Mouse (Mus musculus) thymus, adult 2 months (tissue): ENCODE measurements around the gene BC037034. TPM values are rescaled to one million over a fixed set of nuclear protein-coding genes. Genes with fewer than 3 reads are reported as not detected.

Experiments
- DNase-seq: peaks from one replicate; pipeline ENCODE4 v3.0.0; 2021
- H3K27ac ChIP-seq: fragments of 200-500 bp; 2 replicates; pipeline ENCODE4 v1.5.1; 2012; ENCODE audit warnings: low read length, control low read depth; ENCODE audit not compliant: control insufficient read depth, insufficient read depth
- H3K27me3 ChIP-seq: fragments of 200-500 bp; 2 replicates; pipeline ENCODE4 v1.6.1; 2012; ENCODE audit warnings: mild to moderate bottlenecking, low read length, moderate library complexity, mixed read lengths; ENCODE audit not compliant: control insufficient read depth, insufficient read depth
- H3K36me3 ChIP-seq: fragments of 200-500 bp; 2 replicates; pipeline ENCODE4 v1.6.1; 2012; ENCODE audit warnings: mild to moderate bottlenecking, low read length, moderate library complexity; ENCODE audit not compliant: control insufficient read depth, insufficient read depth
- H3K4me1 ChIP-seq: fragments of 200-500 bp; replicated peaks from 2 replicates; pipeline ENCODE4 v1.6.1; 2012; ENCODE audit warnings: low read length; ENCODE audit not compliant: control insufficient read depth, insufficient read depth
- H3K4me3 ChIP-seq: fragments of 200-500 bp; 2 replicates; pipeline ENCODE4 v1.5.1; 2012; ENCODE audit warnings: mild to moderate bottlenecking, low read length, control low read depth, moderate library complexity; ENCODE audit not compliant: control insufficient read depth, insufficient read depth
- CTCF ChIP-seq: fragments of 200-500 bp; IDR thresholded peaks from 2 replicates; pipeline ENCODE4 v1.5.1; 2012; ENCODE audit warnings: mild to moderate bottlenecking, control low read depth, low read length, moderate library complexity, borderline replicate concordance; ENCODE audit not compliant: control insufficient read depth, poor library complexity, insufficient read depth; ENCODE audit errors: extremely low read depth
- POLR2A ChIP-seq: fragments of 200-500 bp; IDR thresholded peaks from 2 replicates; pipeline ENCODE4 v1.6.1; 2012; ENCODE audit warnings: mild to moderate bottlenecking, low read length, control low read depth, moderate library complexity; ENCODE audit not compliant: control insufficient read depth, poor library complexity, insufficient read depth; ENCODE audit errors: extremely low read depth
- WGBS: fragments of 180-500 bp; shearing (Covaris S2); methylation state at CpG from one replicate; pipeline ENCODE4 v1.1.7; 2018; 5-methylcytosine and 5-hydroxymethylcytosine counted together
- polyA plus RNA-seq: library from polyadenylated mRNA; depleted of rRNA; stranded (reverse); fragments of >200 nt; gene quantifications from 2 replicates; pipeline ENCODE4 v1.2.3, GENCODE M21; 2012

Gene BC037034
- polyA plus RNA-seq, 1 experiment, result 146 TPM

DNA sequence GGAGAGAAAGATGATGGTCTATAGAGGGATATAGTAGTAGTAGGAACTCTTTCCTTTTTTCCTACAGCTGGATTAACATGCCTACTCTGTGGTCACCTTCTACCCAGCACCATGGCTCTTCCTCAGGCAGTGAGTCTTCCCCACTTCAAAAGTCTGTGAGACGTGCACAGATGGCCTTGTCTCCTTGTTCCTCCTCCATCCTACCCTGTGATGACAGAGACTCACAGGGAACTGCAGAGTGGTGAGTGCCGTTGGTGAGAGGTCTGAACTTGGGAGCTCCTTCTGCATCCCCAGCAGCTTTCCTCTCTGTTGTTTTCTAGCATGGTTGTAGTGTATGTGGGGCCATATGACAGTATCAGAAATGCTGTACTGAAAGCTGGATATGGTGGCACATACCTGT is 18.0 kb upstream of the BC037034 start:
- Histone ChIP-seq H3K27me3 (no peaks in the 10 kb centered on the region), H3K36me3 (no peaks in the 10 kb centered on the region), H3K4me3 (no peak overlapping the region), H3K4me1 (peaks cover 7% of the 10 kb centered on the region; the same call in 1 of the 2 replicates), H3K27ac (no peak overlapping the region)
- 53% methylated on average over 2 of the region's 2 CpGs for WGBS
- no peak for DNase-seq
- TF ChIP-seq CTCF, result no peak
- no peak for TF ChIP-seq POLR2A

DNA sequence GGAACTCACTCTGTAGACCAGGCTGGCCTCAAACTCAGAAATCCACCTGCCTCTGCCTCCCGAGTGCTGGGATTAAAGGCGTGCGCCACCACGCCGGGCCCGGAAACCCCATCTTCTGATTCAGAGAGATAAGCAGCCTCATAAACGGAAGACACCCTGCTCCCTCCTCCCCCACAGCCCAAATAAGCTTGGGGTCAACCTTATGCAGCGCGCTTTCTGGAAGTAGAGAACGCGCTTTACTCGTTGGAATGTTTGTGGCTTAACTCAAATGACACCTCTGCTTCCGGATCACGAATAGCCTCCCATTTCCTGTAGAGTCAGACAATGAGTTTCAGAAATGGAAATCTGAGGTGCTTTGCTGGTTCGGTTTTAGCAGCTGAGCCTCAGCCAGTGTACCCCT is 17.0 kb upstream of the BC037034 start:
- Histone ChIP-seq H3K4me3 (no peak overlapping the region), H3K4me1 (peaks cover 7% of the 10 kb centered on the region; the same call in 1 of the 2 replicates)

DNA sequence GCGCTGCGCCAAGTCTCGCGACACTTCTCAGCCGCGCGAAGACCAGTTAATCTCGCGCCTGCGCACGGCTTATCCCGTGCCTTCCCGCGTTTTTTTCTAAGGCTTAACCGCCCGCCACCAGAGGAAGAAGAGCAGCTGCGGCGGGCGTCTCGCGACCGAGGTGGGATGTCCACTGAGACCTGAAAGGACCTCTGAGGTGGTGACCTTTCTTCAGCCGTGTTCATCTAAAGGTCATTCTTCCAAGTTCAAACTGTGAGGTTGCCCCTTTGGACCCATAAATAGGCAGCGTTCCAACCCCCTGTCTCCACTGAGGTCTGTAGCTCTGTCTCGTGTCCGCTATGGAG is 16.6 kb upstream of the BC037034 start:
- 37% methylated on average over 26 of the region's 26 CpGs for WGBS
- Histone ChIP-seq H3K27ac (no peak overlapping the region), H3K4me3 (peak overlapping the region; percentile 61), H3K27me3 (no peaks in the 10 kb centered on the region), H3K36me3 (no peaks in the 10 kb centered on the region), H3K4me1 (peaks cover 7% of the 10 kb centered on the region; the same call in 1 of the 2 replicates)
- no peak for DNase-seq
- TF ChIP-seq CTCF (no peak), POLR2A (0 out of 2 replicates have a peak, but pooled peaks have one; percentile 9)

More for the DNA sequence above, 17.0 kb upstream of the BC037034 start:
- 93% methylated on average over 15 of the region's 15 CpGs for WGBS
- no peaks in the 10 kb centered on the region for H3K27me3 ChIP-seq
- no peak overlapping the region for H3K27ac ChIP-seq
- TF ChIP-seq CTCF (no peak), POLR2A (no peak)
- DNase-seq, result no peak
- H3K36me3 ChIP-seq, result no peaks in the 10 kb centered on the region

DNA sequence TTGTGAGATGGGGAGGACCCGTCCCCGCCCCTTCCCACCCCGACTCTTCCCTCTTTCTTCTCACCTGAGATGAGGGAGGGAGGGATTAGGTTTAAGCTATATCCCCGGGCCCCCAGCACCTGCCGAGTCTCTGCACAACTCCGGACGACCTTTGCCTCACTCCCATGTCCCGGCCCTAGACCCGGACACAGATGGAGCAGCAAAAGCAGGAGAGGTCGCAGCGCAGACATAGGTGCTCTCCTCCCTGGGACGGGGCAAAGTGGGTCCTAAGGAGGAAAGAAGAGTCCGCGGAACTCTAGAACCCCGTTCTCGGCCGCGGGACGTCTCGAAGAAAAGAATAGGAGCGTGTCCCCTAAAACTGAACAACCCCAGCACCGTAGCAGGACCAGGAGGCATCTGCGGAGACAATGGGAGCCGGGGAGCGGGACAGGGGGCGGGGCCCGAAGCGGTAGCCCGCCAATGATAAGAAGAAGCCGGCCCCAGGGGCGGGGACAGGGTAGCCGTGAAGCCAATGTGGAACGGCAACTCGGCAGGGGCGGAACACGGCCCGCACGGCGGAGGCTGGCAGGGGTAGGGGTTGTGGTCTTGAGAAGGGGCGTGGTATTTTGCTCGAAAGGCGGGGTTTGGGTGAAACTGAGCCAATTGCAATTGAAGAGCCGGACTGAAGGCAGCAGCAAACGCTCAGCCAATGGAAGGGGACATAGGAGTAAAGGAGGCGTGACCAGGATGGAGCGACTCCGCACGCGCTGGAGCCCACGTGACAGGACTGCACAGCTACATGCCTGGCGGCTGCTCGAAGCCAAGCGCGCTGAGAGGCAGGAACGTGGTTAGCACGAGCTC is 16.0 kb upstream of the BC037034 start, which contains the start of the genes Gm43720, Gpc2 and Stag3:
Gm43720 (minus strand) TSS at position 374 of the 840 bp plus-strand sequence.
Gpc2 (minus strand) TSS at position 421 of the 840 bp plus-strand sequence.
Stag3 (plus strand) TSS at position 656 of the 840 bp plus-strand sequence.
- peak within 1 kb of the TSS; percentile 61 for H3K4me3 ChIP-seq

DNA sequence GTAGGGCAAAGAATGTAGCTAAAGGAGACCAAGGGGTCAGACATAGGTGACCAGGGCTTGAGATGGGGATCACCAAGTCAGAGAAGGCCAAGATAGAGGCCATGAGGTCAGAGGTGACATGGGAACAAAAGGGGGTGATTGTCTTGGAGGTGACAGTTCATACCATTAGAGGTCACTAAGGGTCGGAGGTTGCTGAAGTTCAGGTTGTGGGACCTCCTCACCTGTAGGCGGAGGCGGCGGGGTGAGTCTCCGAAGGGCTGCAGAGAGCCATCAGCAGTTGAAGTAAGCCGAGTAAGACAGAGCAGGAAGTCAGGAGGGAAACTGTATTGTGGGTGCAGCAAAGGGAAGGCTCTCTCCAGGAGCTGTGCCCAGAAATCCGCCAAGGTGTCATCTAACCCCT is 14.2 kb upstream of the BC037034 start:
- Histone ChIP-seq H3K4me3 (no peak overlapping the region), H3K4me1 (peaks cover 7% of the 10 kb centered on the region; the same call in 1 of the 2 replicates), H3K27ac (no peak overlapping the region), H3K36me3 (no peaks in the 10 kb centered on the region), H3K27me3 (no peaks in the 10 kb centered on the region)
- TF ChIP-seq CTCF (no peak), POLR2A (no peak)
- DNase-seq, result no peak
- 93% methylated on average over 7 of the region's 7 CpGs for WGBS

More for the DNA sequence above, 16.0 kb upstream of the BC037034 start, which contains the start of the genes Gm43720, Gpc2 and Stag3:
- Histone ChIP-seq H3K36me3 (no peaks in the 10 kb centered on the region), H3K4me1 (peaks cover 7% of the 10 kb centered on the region; the same call in 1 of the 2 replicates), H3K27ac (no peak within 1 kb of the TSS), H3K27me3 (no peaks in the 10 kb centered on the region)
- TF ChIP-seq POLR2A (peak; percentile 23; the same call in 1 of the 2 replicates), CTCF (peak; percentile 11; the same call in 1 of the 2 replicates)
- WGBS, result 1% methylated on average over 56 of the region's 56 CpGs
- DNase-seq, result peak; percentile 88

DNA sequence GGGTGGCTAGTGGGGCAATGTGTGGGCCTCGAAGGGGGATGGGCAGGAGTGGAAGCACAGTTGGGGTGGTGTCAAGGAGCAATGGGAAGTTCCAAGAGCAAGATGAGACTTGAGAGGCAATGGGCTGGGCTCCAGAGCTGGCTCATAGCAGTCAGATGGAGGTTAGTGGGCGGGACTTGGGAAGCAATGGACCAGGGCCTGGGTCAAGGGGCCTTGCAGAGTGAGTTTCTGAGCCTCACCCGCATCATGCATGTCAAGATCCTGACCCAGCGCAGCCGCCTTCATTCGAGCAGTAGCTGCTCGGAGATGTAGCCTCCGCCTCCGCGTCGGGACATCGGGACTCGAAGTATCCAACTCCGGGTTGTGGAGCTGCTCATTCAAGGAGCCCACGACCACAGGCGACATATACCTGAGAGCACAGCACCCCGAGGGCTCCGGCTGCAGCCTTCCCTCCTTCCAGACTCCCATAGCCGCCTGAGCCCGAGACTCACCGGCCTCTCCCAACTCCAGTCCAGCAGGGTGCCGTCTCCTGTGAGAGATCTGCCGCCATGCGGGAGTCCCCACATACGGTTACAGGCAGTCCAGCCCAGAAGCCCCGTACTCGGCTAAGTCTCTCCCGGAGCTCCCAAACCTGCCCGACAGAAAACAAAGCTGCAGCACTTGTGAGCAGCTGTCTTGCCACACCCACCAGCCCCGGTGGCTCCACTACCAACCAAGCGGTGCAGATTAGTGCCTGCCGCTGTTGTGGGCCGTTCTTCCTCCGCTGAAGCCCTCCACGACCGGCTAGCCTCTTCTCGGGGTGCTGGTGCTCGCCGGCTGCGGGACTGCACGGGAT is 11.6 kb upstream of the BC037034 start:
- H3K27me3 ChIP-seq, result no peaks in the 10 kb centered on the region
- no peaks in the 10 kb centered on the region for H3K36me3 ChIP-seq
- DNase-seq, result no peak
- WGBS, result 95% methylated on average over 41 of the region's 41 CpGs
- H3K4me1 ChIP-seq, result peaks cover 7% of the 10 kb centered on the region; the same call in 1 of the 2 replicates
- no peak overlapping the region for H3K4me3 ChIP-seq
- TF ChIP-seq CTCF (no peak), POLR2A (no peak)
- no peak overlapping the region for H3K27ac ChIP-seq
